Mouse (Mus musculus) retina, postnatal 7 days (tissue): ENCODE measurements around the gene Stk16.

Source experiments
- DNase-seq: peaks from one replicate; pipeline ENCODE4 v3.0.0-alpha.2; 2012; ENCODE audit warnings: low read depth, low spot score

Gene Stk16

GRCm38 (mm10) chr1:75210136-75211087, at the start of gene Stk16, which contains the start of gene Glb1l:
Gene Stk16, plus strand, starts transcription at chr1:75210838.
Gene Glb1l, minus strand, starts transcription at chr1:75210813.
- peak; percentile 93 for DNase-seq

GRCm38 (mm10) chr1:75168093-75168471, 42.6 kb upstream of the Stk16 start:
- DNase-seq: no peak

GRCm38 (mm10) chr1:75168472-75169464, 41.9 kb upstream of the Stk16 start, which contains the start of gene Zfand2b:
Gene Zfand2b, plus strand, starts transcription at chr1:75168646.
- peak; percentile 88 for DNase-seq

- no peak for DNase-seq
Measured at GRCm38 (mm10) chr1:75179334-75180104, 31.1 kb upstream of the Stk16 start.

- DNase-seq: peak; percentile 86
Measured at GRCm38 (mm10) chr1:75180105-75180590, 30.5 kb upstream of the Stk16 start, which contains the start of gene Abcb6. Gene Abcb6, minus strand, starts transcription at chr1:75180392.

GRCm38 (mm10) chr1:75180741-75181140, 29.9 kb upstream of the Stk16 start:
- no peak for DNase-seq

- no peak for DNase-seq
Measured at GRCm38 (mm10) chr1:75181377-75181870, 29.2 kb upstream of the Stk16 start.

GRCm38 (mm10) chr1:75182160-75182559, 28.5 kb upstream of the Stk16 start:
- no peak for DNase-seq

GRCm38 (mm10) chr1:75185495-75185894, 25.1 kb upstream of the Stk16 start:
- no peak for DNase-seq

GRCm38 (mm10) chr1:75187126-75187525, 23.5 kb upstream of the Stk16 start:
- DNase-seq: no peak

- no peak for DNase-seq
Measured at GRCm38 (mm10) chr1:75187914-75188483, 22.6 kb upstream of the Stk16 start.

GRCm38 (mm10) chr1:75190577-75190976, 20.1 kb upstream of the Stk16 start:
- DNase-seq: no peak

- DNase-seq: no peak
Measured at GRCm38 (mm10) chr1:75191258-75191621, 19.4 kb upstream of the Stk16 start.

GRCm38 (mm10) chr1:75191622-75192402, 18.8 kb upstream of the Stk16 start, which contains the start of the genes Ankzf1 and Atg9a:
Gene Ankzf1, plus strand, starts transcription at chr1:75192151.
Gene Atg9a, minus strand, starts transcription at chr1:75192196.
- peak; percentile 94 for DNase-seq

- no peak for DNase-seq
Measured at GRCm38 (mm10) chr1:75192452-75192851, 18.2 kb upstream of the Stk16 start.

- DNase-seq: no peak
Measured at GRCm38 (mm10) chr1:75201236-75201635, 9.4 kb upstream of the Stk16 start.

GRCm38 (mm10) chr1:75208967-75209678, 1.5 kb upstream of the Stk16 start:
- no peak for DNase-seq

- DNase-seq: no peak
Measured at GRCm38 (mm10) chr1:75211141-75211708, 587 bp downstream of the Stk16 start.
